Mouse (Mus musculus) retina, postnatal 1 day (tissue): ENCODE results near the gene Sik2.

Experiments used
- DNase-seq: peaks from one replicate; pipeline ENCODE4 v3.0.0-alpha.2; 2012

The Sik2 gene

DNA sequence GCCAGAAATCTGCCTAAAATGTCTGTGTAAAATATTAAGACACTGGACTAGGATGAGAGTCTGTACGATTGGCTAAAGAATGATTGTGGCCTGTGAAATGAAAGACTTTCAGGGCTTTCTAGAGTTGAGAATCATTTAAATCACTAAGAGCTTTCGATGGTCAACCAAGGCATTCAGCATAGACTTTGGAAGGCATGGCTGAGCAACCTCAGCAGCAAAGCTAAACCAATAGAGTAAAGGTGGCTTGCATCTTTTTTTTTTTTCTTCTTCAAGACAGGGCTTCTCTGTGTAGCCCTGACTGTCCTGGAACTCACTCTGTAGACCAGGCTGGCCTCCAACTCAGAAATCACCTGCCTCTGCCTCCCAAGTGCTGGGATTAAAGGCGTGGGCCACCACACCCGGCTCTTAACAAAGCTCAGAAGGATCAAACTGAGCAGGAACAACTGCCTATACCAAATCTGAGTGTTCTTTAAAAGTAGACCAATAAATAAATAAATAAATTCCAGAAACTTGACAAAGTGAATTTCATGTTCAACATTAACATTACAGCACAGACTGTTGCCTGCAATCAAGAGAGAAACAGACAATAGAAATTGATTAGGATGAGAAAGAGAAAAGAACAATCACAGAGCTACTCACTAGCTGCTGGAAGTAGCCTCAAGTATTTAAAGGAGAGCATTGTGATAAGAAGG, 27.2 kb downstream of the Sik2 start:
- no peak for DNase-seq

DNA sequence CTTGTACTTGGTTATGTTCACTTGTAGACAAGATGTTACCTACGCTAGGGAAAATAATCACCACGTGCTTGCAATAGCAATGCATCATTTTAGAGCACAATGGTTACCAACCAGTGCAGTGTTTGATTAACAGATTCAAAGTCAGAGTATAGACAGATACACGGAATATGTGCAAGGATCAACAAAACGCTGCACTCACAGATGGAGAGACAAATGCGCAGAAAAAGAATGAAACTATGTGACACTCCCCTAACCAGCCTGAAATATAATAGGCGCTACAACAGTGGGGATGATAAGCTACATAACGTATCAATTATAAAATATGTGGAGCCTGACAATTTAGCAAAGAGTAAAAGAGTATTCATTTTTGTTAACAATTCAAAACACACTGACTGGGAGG, 34.2 kb downstream of the Sik2 start:
- DNase-seq = no peak

DNA sequence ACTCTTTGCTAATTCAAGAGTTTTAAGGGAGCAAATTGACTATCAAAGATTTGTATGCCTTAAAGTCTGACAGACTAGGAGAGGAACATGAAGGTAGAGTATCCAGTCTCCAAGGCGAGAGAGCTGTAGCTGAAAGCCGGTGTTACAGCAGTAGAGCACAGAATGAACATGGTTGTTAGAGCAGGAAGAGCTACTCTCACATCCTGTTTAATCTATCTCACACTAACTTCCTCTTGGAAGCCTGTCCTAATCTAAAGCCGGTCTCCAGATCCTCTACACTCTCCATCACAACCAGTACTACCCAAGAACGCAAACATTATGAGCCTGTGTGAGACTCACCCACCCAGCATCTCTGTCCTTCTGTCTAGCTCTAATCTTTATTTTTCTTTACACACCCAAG, 38.5 kb downstream of the Sik2 start:
- DNase-seq = no peak

DNA sequence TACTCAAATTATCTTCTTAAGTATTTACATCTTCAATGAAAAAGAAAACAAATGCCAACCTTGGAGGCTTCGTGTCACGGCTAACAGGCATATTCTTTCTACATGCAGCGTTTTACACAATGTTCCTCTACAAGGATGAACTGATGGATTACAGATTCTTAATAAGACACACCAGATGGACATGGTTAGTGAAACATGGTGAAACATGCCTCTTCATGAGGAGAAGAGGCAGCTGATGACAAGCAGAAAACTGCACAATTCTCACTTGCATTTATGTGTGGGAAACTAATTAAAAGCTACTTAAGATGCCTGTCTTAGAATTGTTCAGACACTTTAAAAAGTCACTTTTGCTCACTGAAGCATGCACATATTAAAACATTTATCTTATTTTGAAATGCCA, 39.6 kb downstream of the Sik2 start:
- DNase-seq = no peak

DNA sequence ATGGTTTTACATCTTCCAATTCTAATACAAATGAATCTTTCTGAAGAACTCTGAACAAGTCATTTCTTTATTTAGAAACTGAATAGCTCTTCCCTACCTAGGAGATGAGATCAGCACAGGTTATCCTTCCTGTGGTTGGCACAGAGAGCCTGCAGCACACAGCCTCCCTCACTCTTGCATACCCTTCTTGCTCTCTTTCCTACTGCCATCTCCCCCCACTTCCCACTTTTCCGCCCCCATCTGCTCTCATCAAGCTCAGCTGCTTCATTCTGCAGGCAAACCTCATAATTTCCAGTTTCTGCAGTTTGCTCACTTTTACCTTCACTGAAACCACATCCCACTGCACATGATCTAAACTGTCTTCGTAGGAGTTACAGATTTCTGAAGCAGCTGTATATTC, 42.6 kb downstream of the Sik2 start:
- DNase-seq = no peak

DNA sequence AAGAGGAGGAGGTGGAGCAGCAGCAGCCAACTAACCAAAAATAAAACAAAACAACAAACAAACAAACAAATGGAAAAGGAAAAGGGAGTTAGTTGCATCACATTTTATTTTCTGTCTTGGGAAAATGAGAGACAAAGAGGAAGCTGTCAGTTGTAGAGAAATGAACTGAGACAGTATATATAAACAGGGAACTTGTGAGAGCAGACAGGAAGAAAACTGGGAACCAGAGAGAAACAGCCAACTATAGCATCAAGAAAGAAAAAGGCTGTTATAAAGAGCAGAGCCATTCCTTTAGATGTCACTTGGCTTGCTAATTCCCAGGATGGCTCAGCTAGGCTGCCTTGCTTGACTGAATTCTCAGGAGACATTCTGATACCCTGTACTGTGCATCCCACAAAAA, 43.5 kb downstream of the Sik2 start:
- DNase-seq = no peak

DNA sequence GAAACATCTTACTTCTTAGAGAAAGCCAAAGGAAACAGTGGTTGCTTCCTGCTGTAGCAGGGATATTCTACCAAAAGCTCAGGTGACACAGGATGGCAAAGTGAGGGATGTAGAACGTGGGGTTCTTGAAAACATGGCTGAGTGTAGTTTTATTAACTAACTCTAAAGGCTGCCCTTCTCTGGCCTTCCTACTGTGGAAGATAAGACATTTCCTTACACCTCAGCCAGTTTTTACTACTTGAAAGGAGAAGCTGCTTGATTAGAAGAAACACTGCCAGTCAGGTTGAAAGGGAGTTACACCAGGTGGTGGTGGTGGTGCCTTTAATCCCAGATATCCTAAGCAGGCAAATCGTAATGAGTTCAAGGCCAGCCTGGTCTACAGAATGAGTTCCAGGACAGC, 44.0 kb downstream of the Sik2 start:
- DNase-seq = no peak

DNA sequence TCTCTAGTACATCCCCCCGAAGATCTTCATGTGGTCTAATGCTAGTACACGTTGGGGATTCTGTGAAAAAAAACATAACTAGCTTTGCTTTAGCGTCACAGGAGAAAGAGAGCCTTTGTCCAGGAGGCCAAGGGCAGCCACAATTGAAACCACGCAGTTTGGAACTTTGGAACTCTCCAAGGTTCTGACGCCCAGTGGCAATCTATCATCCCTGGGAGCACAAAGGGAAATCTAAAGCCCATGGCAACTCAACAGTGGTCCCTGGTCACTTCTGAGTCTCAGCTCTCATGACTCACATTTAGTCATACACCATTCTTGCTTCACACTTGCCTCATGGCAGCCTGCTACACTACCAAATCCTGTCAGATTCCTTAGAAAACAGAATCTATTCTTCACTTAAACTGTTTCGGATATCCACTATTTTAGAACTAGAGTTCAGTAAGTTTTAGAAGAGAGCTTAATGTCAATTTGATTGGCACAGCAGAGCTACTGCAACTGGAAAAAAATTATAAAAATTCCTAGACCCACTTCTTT, 50.9 kb downstream of the Sik2 start:
- DNase-seq = peak; percentile 28

DNA sequence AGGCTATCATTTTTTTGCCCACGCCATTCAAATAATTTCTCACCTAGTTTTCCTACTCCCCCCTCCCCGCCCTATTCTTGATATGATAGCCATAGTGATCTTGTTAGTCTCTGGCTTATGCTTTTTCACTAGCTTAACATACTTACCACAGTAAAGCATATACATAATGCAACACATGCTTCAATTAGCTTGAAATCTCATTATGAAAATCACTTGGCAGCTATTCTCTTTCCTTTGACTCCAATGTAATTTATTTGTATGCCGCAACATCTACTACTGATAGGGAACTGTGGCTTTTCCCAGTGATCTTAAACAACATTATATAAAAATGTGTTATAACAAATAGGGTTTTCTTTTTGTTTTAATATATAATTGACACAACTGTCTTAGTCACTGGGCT, 53.7 kb downstream of the Sik2 start:
- DNase-seq = no peak

DNA sequence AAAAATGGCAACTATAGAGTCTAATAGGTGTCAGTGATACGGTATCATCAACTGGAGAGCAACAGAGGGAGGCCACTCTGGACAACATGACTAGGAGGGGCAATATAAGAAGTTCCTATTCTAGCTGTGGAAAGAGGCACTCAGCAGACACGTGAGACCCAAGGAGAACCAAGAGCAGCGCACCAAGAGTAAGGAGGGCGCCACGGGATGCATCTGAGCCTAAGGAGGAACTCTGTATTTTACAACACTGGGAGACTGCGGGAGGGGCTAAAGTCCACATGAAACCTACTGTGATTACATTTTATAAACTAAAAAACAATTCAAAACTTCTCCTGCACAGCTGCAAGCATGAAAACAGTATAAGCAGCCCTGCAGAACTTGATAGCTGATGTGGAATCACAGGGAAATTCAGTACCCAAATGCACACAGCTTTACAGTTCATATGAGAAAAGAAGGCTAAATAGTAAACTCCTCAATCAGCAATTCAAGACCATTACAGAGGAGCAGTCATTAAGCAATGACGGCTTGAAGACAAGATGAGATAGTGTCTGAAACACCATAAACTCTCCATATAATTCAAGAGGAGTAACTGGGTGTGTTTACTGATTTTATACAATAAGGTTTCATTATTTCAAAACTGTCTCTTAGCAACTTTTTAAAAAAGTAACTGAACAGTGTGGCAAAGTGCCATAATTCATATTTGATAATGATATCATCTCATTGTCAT, 60.6 kb downstream of the Sik2 start:
- no peak for DNase-seq

DNA sequence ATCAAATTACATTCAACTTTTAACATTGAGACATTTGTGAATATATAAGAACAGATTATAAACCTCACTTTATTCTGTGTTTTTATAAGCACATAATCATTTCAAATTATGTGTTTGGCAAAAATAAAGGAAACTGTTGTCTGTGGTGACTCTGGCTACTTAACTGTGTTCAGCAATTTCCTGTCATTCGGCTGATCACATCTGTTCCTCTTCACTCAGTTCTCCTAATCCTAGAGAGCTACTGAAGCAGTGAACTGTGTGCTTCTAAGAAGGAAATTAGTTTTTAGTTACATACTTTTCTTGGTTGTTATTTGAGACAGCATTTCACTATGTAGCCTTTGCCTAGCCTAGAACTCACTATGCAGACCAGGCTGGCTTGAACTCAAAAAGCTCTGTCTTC, 62.5 kb downstream of the Sik2 start:
- DNase-seq = no peak

DNA sequence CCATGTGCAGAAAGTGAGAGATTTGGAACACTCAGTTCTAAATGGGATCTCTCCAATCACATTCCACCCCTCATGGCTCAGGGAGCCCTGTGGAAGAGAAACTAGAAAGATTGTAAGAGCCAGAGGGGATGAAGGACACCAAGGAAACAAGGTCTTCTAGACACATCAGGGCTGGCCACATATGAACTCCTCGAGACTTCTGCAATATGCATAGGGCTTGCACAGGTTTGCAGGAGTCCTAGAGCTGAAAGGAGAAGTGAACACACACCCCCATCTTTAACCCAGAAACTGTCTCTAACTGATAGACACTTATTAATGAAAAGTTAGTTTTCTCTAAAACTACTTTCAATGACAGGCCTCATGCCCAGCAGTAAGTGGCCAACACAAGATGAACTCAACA, 64.0 kb downstream of the Sik2 start:
- DNase-seq = no peak

DNA sequence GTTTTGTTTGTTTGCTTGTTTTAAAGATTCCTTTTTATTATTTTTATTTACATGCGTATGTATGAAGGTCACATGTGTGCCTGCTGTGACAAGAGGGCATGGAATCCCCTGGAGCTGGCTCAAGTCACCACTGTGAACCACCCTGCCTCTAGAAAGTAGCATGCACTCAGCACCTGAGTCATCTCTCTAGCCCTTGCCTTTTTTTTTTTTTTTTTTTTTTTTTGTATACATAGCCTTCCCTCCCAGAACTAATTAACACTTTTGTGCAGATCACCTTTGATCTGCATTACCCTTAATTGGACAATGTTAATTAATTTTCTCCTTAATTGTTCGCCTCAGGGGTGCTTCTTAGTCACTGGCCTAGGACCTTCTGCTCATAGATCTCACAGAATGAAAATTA, 66.2 kb downstream of the Sik2 start:
- no peak for DNase-seq

DNA sequence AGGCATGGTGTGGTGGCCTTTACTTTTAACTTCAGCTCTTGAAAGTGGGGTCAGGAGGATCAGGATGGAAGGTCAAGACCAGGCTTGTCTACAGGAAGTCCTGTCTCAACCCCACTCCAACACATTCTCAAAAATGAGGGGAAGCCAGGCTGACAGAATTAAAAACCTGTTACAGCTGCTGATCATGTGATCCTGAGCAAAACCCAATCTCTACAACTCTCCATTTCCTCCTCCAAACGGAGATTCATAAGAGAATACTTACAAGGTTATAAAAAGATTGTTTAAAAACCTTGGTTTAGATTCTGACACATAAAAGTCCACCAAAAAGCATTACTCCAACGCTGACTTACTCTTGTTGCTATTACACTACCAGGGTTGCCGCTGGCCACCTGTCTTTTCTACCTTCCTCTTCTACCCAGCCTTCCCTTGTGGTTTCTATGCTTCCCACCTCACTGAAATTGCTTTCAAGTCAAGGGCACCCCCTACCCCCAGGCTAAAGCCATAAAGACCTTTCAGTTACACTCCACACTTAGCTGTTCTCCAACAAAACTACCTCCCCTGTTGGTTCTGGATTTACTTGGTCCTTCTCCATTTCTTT, 67.0 kb downstream of the Sik2 start:
- DNase-seq = no peak

DNA sequence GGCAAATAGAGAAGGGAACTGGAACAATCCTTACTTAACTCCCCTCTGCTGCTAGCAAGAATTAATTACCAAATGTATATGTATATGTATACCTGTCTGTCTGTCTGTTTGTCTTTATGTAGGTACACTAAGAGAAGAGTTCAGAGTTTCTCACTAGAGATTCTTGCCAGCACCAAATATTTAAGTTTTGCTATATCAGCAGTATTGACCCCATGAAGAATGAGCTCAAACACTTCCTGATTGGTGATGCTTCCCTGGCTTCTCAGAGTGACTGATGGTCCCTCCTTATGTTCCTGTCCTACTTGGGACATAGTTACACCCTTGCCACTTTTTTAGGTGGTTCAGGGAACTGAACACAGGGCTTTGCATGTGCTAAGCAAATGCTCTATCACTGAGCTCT, 78.9 kb downstream of the Sik2 start:
- no peak for DNase-seq

DNA sequence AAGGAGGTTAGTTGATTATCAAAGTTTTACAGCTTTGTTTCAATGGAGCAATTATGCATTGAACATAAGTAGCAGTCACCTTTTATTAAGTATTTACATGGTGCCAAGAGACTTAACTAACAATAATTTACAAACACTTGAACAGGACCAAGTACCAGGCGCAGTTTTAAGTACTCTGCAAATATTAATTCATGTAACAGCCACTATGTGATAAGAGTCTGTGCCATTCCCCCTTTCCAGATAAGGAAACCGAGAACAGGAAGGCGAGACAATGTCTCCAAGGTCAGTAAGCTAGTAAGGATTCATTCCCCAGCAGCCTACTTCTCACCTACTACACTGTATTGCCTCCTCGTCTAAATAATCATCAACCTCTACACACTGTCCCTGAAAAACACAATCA, 83.1 kb downstream of the Sik2 start:
- DNase-seq = no peak

DNA sequence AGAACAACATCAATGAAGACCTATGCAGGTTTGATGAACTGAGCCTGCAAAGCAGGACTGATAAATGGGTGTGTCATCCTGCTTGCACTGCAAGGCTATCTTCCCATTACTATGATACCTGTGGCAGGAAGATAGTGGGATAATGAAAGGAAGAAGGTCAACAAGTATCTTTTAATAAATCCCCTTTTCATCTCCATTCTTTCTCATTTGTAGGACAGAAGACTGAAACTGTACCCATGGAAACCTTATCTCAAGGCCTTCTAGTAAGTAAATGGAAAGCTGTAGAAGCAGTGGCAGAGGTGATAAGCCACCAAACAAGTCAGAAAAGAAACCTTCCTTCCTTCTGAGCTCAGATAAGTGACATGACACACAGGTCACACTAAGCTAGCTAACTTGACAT, 84.4 kb downstream of the Sik2 start:
- no peak for DNase-seq

DNA sequence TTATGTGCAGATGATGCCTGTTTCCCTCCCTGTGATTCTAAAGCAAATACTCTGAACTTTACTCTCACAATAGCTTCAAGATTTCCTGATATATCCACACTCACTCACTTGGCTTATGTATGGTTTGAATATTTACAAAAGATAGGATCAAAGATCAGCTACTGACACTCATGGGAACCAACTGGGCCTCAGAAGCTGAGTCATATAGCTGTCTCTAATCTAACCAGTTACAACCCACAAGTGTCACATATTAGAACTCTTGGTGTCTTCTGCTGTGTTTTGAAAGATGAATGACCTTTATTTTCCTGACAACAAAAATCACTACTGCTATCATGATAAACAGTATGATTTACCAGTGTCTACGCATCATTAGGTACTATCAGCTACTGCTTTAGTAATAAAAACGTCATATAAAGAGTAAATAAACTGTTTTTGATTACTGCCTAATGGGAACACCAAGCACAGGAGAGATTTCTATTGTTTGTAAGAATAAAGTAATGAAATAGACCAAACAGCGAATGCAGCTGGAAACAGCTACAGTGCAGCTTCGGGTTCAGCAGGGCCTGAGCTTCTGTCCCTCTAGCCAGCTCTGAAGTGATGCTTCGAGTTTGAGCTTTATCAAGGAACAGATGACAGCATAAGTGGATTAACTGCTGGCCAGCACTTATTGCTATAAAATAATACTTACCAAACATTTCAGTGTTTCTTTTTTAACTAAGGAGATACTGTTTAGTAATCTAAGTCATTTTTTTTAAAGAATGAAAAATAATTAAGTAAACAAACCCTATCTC, 86.3 kb downstream of the Sik2 start:
- DNase-seq = no peak

DNA sequence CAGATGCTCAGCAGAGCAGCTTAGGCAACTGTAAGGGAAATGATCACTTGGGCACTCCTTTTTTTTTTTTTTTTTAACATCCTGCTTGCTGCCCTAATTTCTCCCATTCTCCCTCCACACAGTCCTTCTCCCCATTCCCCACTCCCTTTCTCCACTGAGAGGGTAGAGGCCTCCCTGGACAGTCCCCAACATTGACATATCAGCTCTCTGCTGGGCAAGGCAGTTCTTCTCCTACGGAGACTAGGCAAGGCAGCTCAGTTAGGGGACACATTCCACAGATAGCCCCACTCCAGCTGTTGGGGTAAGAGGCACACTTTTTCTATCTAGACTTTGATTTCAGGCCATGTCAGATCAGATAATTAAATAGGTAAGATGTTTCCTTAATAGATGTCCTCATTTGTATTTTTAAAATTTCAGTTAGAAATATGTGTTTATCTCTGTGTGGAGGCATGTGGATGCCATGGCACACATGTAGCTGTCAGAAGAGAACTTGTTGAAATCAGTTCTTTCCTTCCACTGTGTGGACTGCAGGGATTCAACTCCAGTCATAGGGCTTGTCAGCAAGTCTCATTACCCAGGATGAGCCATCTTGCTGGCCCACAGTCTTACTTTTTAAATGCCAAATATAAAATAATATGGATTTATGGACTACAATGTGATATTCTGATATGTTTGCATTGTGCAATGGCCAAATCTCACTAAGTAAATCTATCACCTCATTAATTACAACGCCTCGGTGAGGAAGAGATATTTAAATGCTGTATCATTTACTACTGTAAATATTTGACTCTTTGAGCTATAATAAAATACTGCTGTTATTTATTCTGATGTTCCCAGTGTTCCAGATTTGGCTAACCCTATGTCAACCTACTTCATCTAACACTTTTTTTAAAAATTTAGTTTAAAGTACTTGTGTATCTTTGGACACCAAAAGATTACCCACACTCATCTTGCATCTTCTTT, 87.7 kb downstream of the Sik2 start:
- DNase-seq = no peak

DNA sequence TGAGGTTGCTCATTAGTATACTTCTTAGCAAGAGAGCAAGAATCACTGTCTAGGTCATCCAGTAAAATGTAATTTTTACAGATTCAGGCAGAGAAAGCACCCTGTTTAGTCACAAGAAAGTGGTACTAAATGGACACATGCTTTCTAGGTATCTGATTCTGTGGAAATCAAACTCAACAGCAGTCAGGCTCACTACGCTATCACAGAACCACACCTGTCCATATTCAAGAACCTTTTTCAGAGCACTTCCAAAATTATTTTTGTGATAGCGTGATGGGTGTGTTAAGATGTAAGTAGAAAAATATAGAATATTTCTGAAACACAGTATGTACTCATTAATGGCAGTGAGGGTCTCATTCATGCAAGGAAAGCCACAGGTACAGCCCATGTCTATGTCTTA, 89.3 kb downstream of the Sik2 start:
- DNase-seq = no peak

DNA sequence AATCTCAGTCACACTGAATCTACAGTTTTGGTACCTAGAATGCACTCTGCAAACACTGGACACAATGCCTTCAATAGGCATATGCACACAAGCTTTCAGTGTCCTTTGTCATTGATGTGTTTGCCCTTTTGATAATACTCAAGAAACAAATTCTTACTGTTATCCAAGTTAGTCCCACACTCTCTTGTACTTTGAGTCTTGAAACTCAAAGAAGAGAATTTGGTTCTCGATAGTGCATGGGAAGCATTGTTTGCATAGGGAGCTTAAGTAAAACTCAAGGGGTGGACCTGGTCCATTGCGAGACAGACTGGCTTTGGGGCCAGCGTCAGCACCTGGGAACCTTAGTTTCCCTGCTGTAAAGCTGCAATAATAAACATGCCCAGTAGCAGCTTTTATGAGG, 90.7 kb downstream of the Sik2 start:
- no peak for DNase-seq

DNA sequence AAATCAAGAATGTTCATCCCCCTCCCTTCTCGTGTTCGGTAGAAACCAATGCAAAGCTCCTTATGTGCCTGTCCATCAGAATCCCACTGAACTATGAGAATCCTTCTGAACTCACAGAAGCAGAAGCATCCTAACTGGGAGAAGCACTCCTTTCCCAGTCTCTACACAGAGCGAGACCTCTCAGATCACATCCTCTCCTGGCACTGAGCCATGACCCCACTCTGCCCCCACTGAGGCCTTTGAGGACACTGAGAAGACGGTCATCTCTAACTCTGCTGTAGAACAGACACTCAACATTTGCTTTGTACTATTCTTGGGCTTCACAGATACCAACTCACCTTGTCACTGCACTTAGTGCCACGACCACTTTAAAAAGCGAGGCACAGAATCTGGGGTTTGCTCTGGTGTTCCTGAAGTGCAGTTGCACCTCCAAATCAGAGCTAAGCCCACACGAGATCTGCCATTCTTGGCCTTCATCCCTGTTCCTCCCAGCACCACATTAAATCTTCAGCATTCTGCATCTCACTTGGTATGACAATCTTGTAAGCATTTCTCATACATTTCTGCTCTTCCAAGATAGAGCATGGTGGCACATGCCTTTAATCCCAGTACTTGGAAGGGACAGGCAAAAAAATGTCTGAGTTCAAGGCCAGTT, 96.9 kb downstream of the Sik2 start:
- no peak for DNase-seq
